Mouse (Mus musculus): ENCODE measurements around the gene Plppr3. TPM values are rescaled to one million over a fixed set of nuclear protein-coding genes. Genes with fewer than 3 reads are reported as not detected.

Gene Plppr3
- polyA plus RNA-seq, 1 experiment from 2014 or later = 5.8 TPM

GRCm38 (mm10) chr10:79817111-79817510 lies 57.3 kb downstream of the Plppr3 start:
- H3K4me3 ChIP-seq (replicated peaks) = no peak overlapping the region
- H3K9ac ChIP-seq = no peak overlapping the region
- no peaks in the 10 kb centered on the region for H3K9me3 ChIP-seq (replicated peaks)
- H3K27me3 ChIP-seq = no peaks in the 10 kb centered on the region
- H3K4me2 ChIP-seq = no peak overlapping the region
- H3K36me3 ChIP-seq (replicated peaks) = no peaks in the 10 kb centered on the region
- 50% methylated on average over 2 of the region's 2 CpGs for WGBS (ENCODE audit: insufficient replicate concordance)
- H3K4me1 ChIP-seq (replicated peaks) = peaks cover 5% of the 10 kb centered on the region
- H3K27ac ChIP-seq (replicated peaks) = no peak overlapping the region
- ATAC-seq (ENCODE audit: insufficient read depth) = no peak

GRCm38 (mm10) chr10:79815671-79816494 lies 58.6 kb downstream of the Plppr3 start:
- H3K9ac ChIP-seq = no peak overlapping the region
- no peaks in the 10 kb centered on the region for H3K9me3 ChIP-seq (replicated peaks)
- no peaks in the 10 kb centered on the region for H3K36me3 ChIP-seq (replicated peaks)
- H3K27me3 ChIP-seq = no peaks in the 10 kb centered on the region
- no peak overlapping the region for H3K4me2 ChIP-seq
- no peak overlapping the region for H3K4me3 ChIP-seq (replicated peaks)
- no peak for ATAC-seq (ENCODE audit: insufficient read depth)
- peaks cover 11% of the 10 kb centered on the region; the same call in 1 of the 2 replicates for H3K4me1 ChIP-seq (replicated peaks)
- 73% methylated on average over 12 of the region's 12 CpGs for WGBS (ENCODE audit: insufficient replicate concordance)
- H3K27ac ChIP-seq (replicated peaks) = no peak overlapping the region

- Histone ChIP-seq H3K27ac (replicated peaks) (no peak overlapping the region), H3K9me3 (replicated peaks) (no peaks in the 10 kb centered on the region), H3K36me3 (replicated peaks) (no peaks in the 10 kb centered on the region), H3K4me2 (no peak overlapping the region), H3K4me3 (replicated peaks) (no peak overlapping the region), H3K9ac (no peak overlapping the region), H3K27me3 (no peaks in the 10 kb centered on the region), H3K4me1 (replicated peaks) (peaks cover 12% of the 10 kb centered on the region)
- no peak for ATAC-seq (ENCODE audit: insufficient read depth)
- 52% methylated on average over 5 of the region's 5 CpGs for WGBS (ENCODE audit: insufficient replicate concordance)
Measured at GRCm38 (mm10) chr10:79814271-79814842, 60.1 kb downstream of the Plppr3 start.

GRCm38 (mm10) chr10:79811736-79812637 lies 62.4 kb downstream of the Plppr3 start:
- Histone ChIP-seq H3K27ac (replicated peaks) (no peak overlapping the region), H3K36me3 (replicated peaks) (no peaks in the 10 kb centered on the region), H3K27me3 (no peaks in the 10 kb centered on the region), H3K4me2 (no peak overlapping the region), H3K9me3 (replicated peaks) (no peaks in the 10 kb centered on the region), H3K4me3 (replicated peaks) (no peak overlapping the region), H3K9ac (no peak overlapping the region), H3K4me1 (replicated peaks) (peaks cover 22% of the 10 kb centered on the region)
- 0 out of 2 replicates have a peak, but pooled peaks have one; percentile 21 for ATAC-seq (ENCODE audit: insufficient read depth)
- WGBS (ENCODE audit: insufficient replicate concordance) = 22% methylated on average over 15 of the region's 15 CpGs

Small RNAs within 50 kb of the gene (microRNA-seq; reads per million reads assigned to microRNA genes)
- gene Mir6910 = not detected

Other genes with a start within 250 kb of the Plppr3 start
- 0.08 and 0.10 TPM in 2 replicates for gene Shc2, start 236.7 kb downstream of the Plppr3 start, polyA plus RNA-seq (2015; fragmentation: Nextera tagmentation; extraction: Ambion mirVana)
- gene Odf3l2, start 228.9 kb downstream of the Plppr3 start, polyA plus RNA-seq (2015; fragmentation: Nextera tagmentation; extraction: Ambion mirVana) = not detected in 2 replicates
- 0.26 TPM in 1 of 2 replicates, not detected in the other for gene Madcam1, start 210.1 kb downstream of the Plppr3 start, polyA plus RNA-seq (2015; fragmentation: Nextera tagmentation; extraction: Ambion mirVana)
- 21.4 and 23.1 TPM in 2 replicates for gene Tpgs1, start 205.3 kb downstream of the Plppr3 start, polyA plus RNA-seq (2015; fragmentation: Nextera tagmentation; extraction: Ambion mirVana)
- 105 and 107 TPM in 2 replicates for gene Cdc34, start 192.4 kb downstream of the Plppr3 start, polyA plus RNA-seq (2015; fragmentation: Nextera tagmentation; extraction: Ambion mirVana)
- gene Gzmm, start 185.6 kb downstream of the Plppr3 start, polyA plus RNA-seq (2015; fragmentation: Nextera tagmentation; extraction: Ambion mirVana) = 0.15 and 0.37 TPM in 2 replicates
- gene Bsg, start 170.1 kb downstream of the Plppr3 start, polyA plus RNA-seq (2015; fragmentation: Nextera tagmentation; extraction: Ambion mirVana) = 980 and 1,043 TPM in 2 replicates
- 0.02 TPM in 1 of 2 replicates, not detected in the other for gene Hcn2, start 158.0 kb downstream of the Plppr3 start, polyA plus RNA-seq (2015; fragmentation: Nextera tagmentation; extraction: Ambion mirVana)
- 15.6 and 17.7 TPM in 2 replicates for gene Polrmt, start 128.1 kb downstream of the Plppr3 start, polyA plus RNA-seq (2015; fragmentation: Nextera tagmentation; extraction: Ambion mirVana)
- gene Fgf22, start 119.6 kb downstream of the Plppr3 start, polyA plus RNA-seq (2015; fragmentation: Nextera tagmentation; extraction: Ambion mirVana) = 0.07 TPM in 1 of 2 replicates, not detected in the other
- gene Rnf126, start 107.7 kb downstream of the Plppr3 start, polyA plus RNA-seq (2015; fragmentation: Nextera tagmentation; extraction: Ambion mirVana) = 39.6 and 42.0 TPM in 2 replicates
- gene Fstl3, start 97.4 kb downstream of the Plppr3 start, polyA plus RNA-seq (2015; fragmentation: Nextera tagmentation; extraction: Ambion mirVana) = 0.71 and 1.0 TPM in 2 replicates
- gene Prss57, start 83.7 kb downstream of the Plppr3 start, polyA plus RNA-seq (2015; fragmentation: Nextera tagmentation; extraction: Ambion mirVana) = 7.0 and 7.1 TPM in 2 replicates
- 8.8 and 9.2 TPM in 2 replicates for gene Palm, start 81.1 kb downstream of the Plppr3 start, polyA plus RNA-seq (2015; fragmentation: Nextera tagmentation; extraction: Ambion mirVana)
- 0.50 TPM in 2 replicates for gene Misp, start 53.6 kb downstream of the Plppr3 start, polyA plus RNA-seq (2015; fragmentation: Nextera tagmentation; extraction: Ambion mirVana)
- 120 and 133 TPM in 2 replicates for gene Ptbp1, start 20.2 kb downstream of the Plppr3 start, polyA plus RNA-seq (2015; fragmentation: Nextera tagmentation; extraction: Ambion mirVana)
- 112 and 131 TPM in 2 replicates for gene Prtn3, start 158 bp downstream of the Plppr3 start, polyA plus RNA-seq (2015; fragmentation: Nextera tagmentation; extraction: Ambion mirVana)
- gene Elane, start 11.6 kb upstream of the Plppr3 start, polyA plus RNA-seq (2015; fragmentation: Nextera tagmentation; extraction: Ambion mirVana) = 211 and 227 TPM in 2 replicates
- not detected in 2 replicates for gene Cfd, start 16.2 kb upstream of the Plppr3 start, polyA plus RNA-seq (2015; fragmentation: Nextera tagmentation; extraction: Ambion mirVana)
- 16.4 and 18.0 TPM in 2 replicates for gene Med16, start 34.3 kb upstream of the Plppr3 start, polyA plus RNA-seq (2015; fragmentation: Nextera tagmentation; extraction: Ambion mirVana)
- not detected in 2 replicates for gene Gm26602, start 36.2 kb upstream of the Plppr3 start, polyA plus RNA-seq (2015; fragmentation: Nextera tagmentation; extraction: Ambion mirVana)
- gene Kiss1r, start 42.3 kb upstream of the Plppr3 start, polyA plus RNA-seq (2015; fragmentation: Nextera tagmentation; extraction: Ambion mirVana) = 0.32 and 0.37 TPM in 2 replicates
- gene R3hdm4, start 46.6 kb upstream of the Plppr3 start, polyA plus RNA-seq (2015; fragmentation: Nextera tagmentation; extraction: Ambion mirVana) = 52.4 and 55.6 TPM in 2 replicates
- gene Arid3a, start 52.4 kb upstream of the Plppr3 start, polyA plus RNA-seq (2015; fragmentation: Nextera tagmentation; extraction: Ambion mirVana) = 6.1 and 7.4 TPM in 2 replicates
- 46.3 and 48.4 TPM in 2 replicates for gene Wdr18, start 85.5 kb upstream of the Plppr3 start, polyA plus RNA-seq (2015; fragmentation: Nextera tagmentation; extraction: Ambion mirVana)
- 0.10 TPM in 1 of 2 replicates, not detected in the other for gene Grin3b, start 96.1 kb upstream of the Plppr3 start, polyA plus RNA-seq (2015; fragmentation: Nextera tagmentation; extraction: Ambion mirVana)
- gene Tmem259, start 109.7 kb upstream of the Plppr3 start, polyA plus RNA-seq (2015; fragmentation: Nextera tagmentation; extraction: Ambion mirVana) = 8.4 and 11.0 TPM in 2 replicates
- gene Cnn2, start 114.0 kb upstream of the Plppr3 start, polyA plus RNA-seq (2015; fragmentation: Nextera tagmentation; extraction: Ambion mirVana) = 44.5 and 45.5 TPM in 2 replicates
- 7.5 and 9.0 TPM in 2 replicates for gene Abca7, start 121.9 kb upstream of the Plppr3 start, polyA plus RNA-seq (2015; fragmentation: Nextera tagmentation; extraction: Ambion mirVana)
- gene Arhgap45, start 142.0 kb upstream of the Plppr3 start, polyA plus RNA-seq (2015; fragmentation: Nextera tagmentation; extraction: Ambion mirVana) = 15.7 and 18.2 TPM in 2 replicates
- 81.3 and 84.4 TPM in 2 replicates for gene Polr2e, start 165.2 kb upstream of the Plppr3 start, polyA plus RNA-seq (2015; fragmentation: Nextera tagmentation; extraction: Ambion mirVana)
- gene Gpx4, start 172.5 kb upstream of the Plppr3 start, polyA plus RNA-seq (2015; fragmentation: Nextera tagmentation; extraction: Ambion mirVana) = 603 and 658 TPM in 2 replicates
- 10.4 and 12.3 TPM in 2 replicates for gene Sbno2, start 230.9 kb upstream of the Plppr3 start, polyA plus RNA-seq (2015; fragmentation: Nextera tagmentation; extraction: Ambion mirVana)
- gene Stk11, start 241.2 kb upstream of the Plppr3 start, polyA plus RNA-seq (2015; fragmentation: Nextera tagmentation; extraction: Ambion mirVana) = 16.4 and 21.8 TPM in 2 replicates

All from liver, embryonic 15.5 days (tissue).